In genomic region chr12:69986786-69987497, GRCm38 (mm10) we compare ENCODE assay signal across 8 mouse cellular contexts. TPM values are rescaled to one million over a fixed set of nuclear protein-coding genes. Genes with fewer than 3 reads are reported as not detected.
A peak's percentile ranks its signal among the peaks of the same experiment; 100 is the strongest.
DNase-seq lines count a peak whose midpoint lies in the region; ATAC-seq lines count a peak whose summit lies in the region.

Gene Sav1, minus strand, starts transcription at chr12:69987002.

- no peaks in the 10 kb centered on the region for H3K27me3 ChIP-seq in intestine, embryonic 15.5 days (replicated peaks)

- peak; percentile 81 for DNase-seq in adrenal gland, adult 8-10 months
- DNase-seq in embryo, embryonic 11.5 days (ENCODE audit: low read depth, low spot score), result peak; percentile 77
- DNase-seq in gastrocnemius, postnatal 36 days, result peak; percentile 87 to 89
- peak; percentile 78 to 85 for DNase-seq in left cerebral cortex, postnatal 14 days (ENCODE audit: low spot score in 2 of 2)
- peak; percentile 86 for DNase-seq in right cerebral cortex, postnatal 14 days
- DNase-seq in urinary bladder, postnatal 36 days (ENCODE audit: low spot score in 2 of 2), result peak; percentile 86 to 89

- no peaks in the 10 kb centered on the region for H3K4me1 ChIP-seq in intestine, embryonic 15.5 days (replicated peaks)

- peak within 1 kb of the TSS; percentile 80 for H3K4me2 ChIP-seq in intestine, embryonic 15.5 days (replicated peaks)

- intact Hi-C loops in gastrocnemius, postnatal 36 days (cut with DNase I), result loop anchor here (10.0 kb wide), 1 partner anchor 158 kb away; no protein-coding TSS in a partner anchor
- intact Hi-C loops in left cerebral cortex, postnatal 14 days (cut with DNase I), result no loop called here

- peak within 1 kb of the TSS; percentile 97 for H3K4me3 ChIP-seq in intestine, embryonic 15.5 days (replicated peaks)

- under 1% methylated on average over 89 of the region's 102 CpGs for WGBS in intestine, embryonic 15.5 days

- H3K9ac ChIP-seq in intestine, embryonic 15.5 days, result peak within 1 kb of the TSS; percentile 97

- H3K36me3 ChIP-seq in intestine, embryonic 15.5 days, result peaks cover 3% of the 10 kb centered on the region; the same call in 1 of the 2 replicates

- peak; percentile 97 for ATAC-seq in intestine, embryonic 15.5 days
- ATAC-seq in megakaryocyte-erythroid progenitor cell, adult 5-6 weeks (replicated peaks; ENCODE audit: low FRiP score, low TSS enrichment, poor library complexity, severe bottlenecking), result peak; percentile 65

- no peaks in the 10 kb centered on the region for H3K9me3 ChIP-seq in intestine, embryonic 15.5 days

- peak within 1 kb of the TSS; percentile 91 for H3K27ac ChIP-seq in intestine, embryonic 15.5 days

RNA-seq across cellular contexts. Expression of gene Sav1, which starts in this region (rescaled TPM):
- 10 to 100 TPM; 37.3 to 43.6 (median 40.4) TPM for total RNA-seq in adrenal gland, adult 8-10 months (2022)
- 10 to 100 TPM; 30.1 to 33.8 TPM for total RNA-seq in gastrocnemius, postnatal 36 days (2021)
- 5.1 and 5.6 TPM in 2 replicates for polyA plus RNA-seq in intestine, embryonic 15.5 days (2015; fragmentation: Nextera tagmentation; extraction: Ambion mirVana)
- total RNA-seq in left cerebral cortex, postnatal 14 days (2021), result 10 to 100 TPM; 18.9 TPM
- 126 and 133 TPM in 2 replicates for total RNA-seq in megakaryocyte-erythroid progenitor cell, adult 5-6 weeks (2014; fragmentation: Nextera tagmentation)
- 59.2 and 79.2 TPM in 2 replicates for total RNA-seq in megakaryocyte-erythroid progenitor cell, adult 5-6 weeks (2017)

Comparison
In these comparisons a context has a peak if more than half of its experiments do, and no peak if none do; other contexts are left out.
1. Peak in every context shown above with its lines: DNase-seq, ATAC-seq, H3K4me3 ChIP-seq and H3K27ac ChIP-seq.